Mouse (Mus musculus) heart, adult 2 months (tissue): ENCODE measurements at regions not wholly inside any gene's neighbourhood (a gene's known extent, or its start where the extent isn't known, plus 50 kb on each side); places are given as distances from the start of the nearest gene placed in this dataset.

Experiments
- CTCF ChIP-seq: fragments of 200-600 bp; IDR thresholded peaks from 2 replicates; pipeline ENCODE4 v1.8.1; 2022; ENCODE audit warnings: antibody characterized with exemption, mild to moderate bottlenecking, moderate library complexity
- EP300 ChIP-seq: fragments of 200-500 bp; IDR thresholded peaks from 2 replicates; pipeline ENCODE4 v1.6.1; 2011; ENCODE audit warnings: low read depth, low read length, control low read depth; ENCODE audit not compliant: insufficient read depth
- POLR2A ChIP-seq: fragments of 200-500 bp; IDR thresholded peaks from 2 replicates; pipeline ENCODE4 v1.6.1; 2011; ENCODE audit warnings: mild to moderate bottlenecking, low read depth, low read length, control low read depth; ENCODE audit not compliant: insufficient read depth

- no peak for TF ChIP-seq POLR2A
- no peak for TF ChIP-seq CTCF
- no peak for TF ChIP-seq EP300
Observed at GRCm38 (mm10) chr2:162796528-162796927, 134.8 kb upstream of the Srsf6 start.
